Mouse (Mus musculus) macrophage (primary cell): ENCODE results near the gene Ube2l6. TPM values are rescaled to one million over a fixed set of nuclear protein-coding genes. Genes with fewer than 3 reads are reported as not detected.
A peak's percentile ranks its signal among the peaks of the same experiment; 100 is the strongest.

Experiments used
- H3K27ac ChIP-seq: fragments of 350-480 bp; formaldehyde crosslinking; 2 replicates; pipeline ENCODE4 v1.9.0; 2021
- H3K36me3 ChIP-seq: fragments of 350-480 bp; formaldehyde crosslinking; 2 replicates; pipeline ENCODE4 v1.9.0; 2021; ENCODE audit errors: inconsistent target
- H3K4me3 ChIP-seq: fragments of 350-480 bp; formaldehyde crosslinking; 2 replicates; pipeline ENCODE4 v1.9.0; 2021; ENCODE audit errors: inconsistent target
- H3K79me2 ChIP-seq: fragments of 350-480 bp; formaldehyde crosslinking; 2 replicates; pipeline ENCODE4 v1.9.0; 2021; ENCODE audit errors: inconsistent target
- WGBS: methylation state at CpG from one replicate; pipeline ENCODE4 v1.1.7; 2026; ENCODE audit warnings: inconsistent platforms; ENCODE audit not compliant: missing documents; 5-methylcytosine and 5-hydroxymethylcytosine counted together
- polyA plus RNA-seq: library from polyadenylated mRNA; stranded (reverse); fragments of 250-400 nt; gene quantifications from 3 replicates; pipeline ENCODE4 v1.2.4, GENCODE M21; 2018; ENCODE audit warnings: inconsistent platforms
- total RNA-seq, 78 experiments: library from RNA; depleted of rRNA; stranded (reverse); fragments of 250-400 nt; gene quantifications; 1 replicate in 9 of 78; 2 replicates in 24 of 78; 3 replicates in 43 of 78; 4 replicates in 2 of 78; pipeline ENCODE4 v1.2.4; 2018; ENCODE audit warnings: inconsistent platforms in 56 of 78

The Ube2l6 gene
- total RNA-seq (2018; cell fraction: chromatin; rRNA removed) = 10 to 100 TPM in 24 of 26 experiments, 1 to 10 TPM in 2; 3.9 to 92.3 (median 46.7) TPM
- 100 to 1,000 TPM in 22 of 26 experiments, 10 to 100 TPM in 4; 83.2 to 417 (median 233) TPM for total RNA-seq (2018; cell fraction: cytosol; rRNA removed)
- total RNA-seq (2018; cell fraction: nucleus; rRNA removed) = 100 to 1,000 TPM in 14 of 26 experiments, 10 to 100 TPM in 12; 33.9 to 328 (median 145) TPM
- polyA plus RNA-seq = 74.5 to 138 TPM (median 98.4 TPM) in 3 replicates

DNA sequence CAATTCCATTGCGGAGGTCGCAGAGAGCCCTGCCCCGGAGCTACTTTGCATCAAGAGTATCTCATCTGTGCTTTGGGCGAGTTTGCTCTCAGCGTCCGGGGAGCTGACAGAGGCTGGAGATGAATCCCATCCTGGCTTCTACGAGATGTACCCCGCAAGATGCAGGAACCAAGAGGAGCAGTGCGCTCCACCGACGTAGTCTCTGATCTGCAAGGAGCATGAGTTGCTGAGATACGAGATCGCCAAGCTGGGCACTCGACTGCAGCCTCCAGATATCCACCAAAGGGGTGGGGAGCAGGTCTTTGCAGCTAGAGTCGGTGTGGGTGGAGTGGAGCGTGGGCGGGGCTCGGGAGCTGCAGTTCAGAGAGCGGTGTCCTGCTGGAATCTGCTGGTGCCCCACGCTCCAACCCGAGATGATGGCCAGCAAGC lies at the start of gene Ube2l6:
Gene Ube2l6, plus strand, starts transcription at position 336 of the 429 bp plus-strand sequence.
- Histone ChIP-seq H3K79me2 (peaks cover 31% of the 10 kb centered on the region), H3K36me3 (peaks cover 16% of the 10 kb centered on the region), H3K4me3 (peak within 1 kb of the TSS; percentile 83), H3K27ac (peak within 1 kb of the TSS; percentile 80)
- WGBS = 0% methylated on average over 21 of the region's 21 CpGs

- Histone ChIP-seq H3K4me3 (no peak overlapping the region), H3K27ac (no peak overlapping the region), H3K79me2 (no peaks in the 10 kb centered on the region), H3K36me3 (no peaks in the 10 kb centered on the region)
- 86% methylated on average over 6 of the region's 6 CpGs for WGBS
Observed at GRCm38 (mm10) chr2:84750115-84750514, 48.5 kb upstream of the Ube2l6 start.

GRCm38 (mm10) chr2:84756245-84756644 lies 42.4 kb upstream of the Ube2l6 start:
- no peak overlapping the region for H3K4me3 ChIP-seq
- H3K36me3 ChIP-seq = no peaks in the 10 kb centered on the region
- 90% methylated on average over 5 of the region's 5 CpGs for WGBS
- H3K27ac ChIP-seq = no peak overlapping the region
- no peaks in the 10 kb centered on the region for H3K79me2 ChIP-seq

GRCm38 (mm10) chr2:84757026-84757682 lies 41.5 kb upstream of the Ube2l6 start:
- H3K79me2 ChIP-seq = no peaks in the 10 kb centered on the region
- H3K4me3 ChIP-seq = no peak overlapping the region
- whole genome bisulfite sequencing = 64% methylated on average over 7 of the region's 7 CpGs
- no peaks in the 10 kb centered on the region for H3K36me3 ChIP-seq
- no peak overlapping the region for H3K27ac ChIP-seq

- no peak overlapping the region for H3K27ac ChIP-seq
- WGBS = 16% methylated on average over 2 of the region's 2 CpGs
- no peaks in the 10 kb centered on the region for H3K36me3 ChIP-seq
- H3K4me3 ChIP-seq = no peak overlapping the region
- no peaks in the 10 kb centered on the region for H3K79me2 ChIP-seq
Observed at GRCm38 (mm10) chr2:84758542-84759127, 40.0 kb upstream of the Ube2l6 start.

DNA sequence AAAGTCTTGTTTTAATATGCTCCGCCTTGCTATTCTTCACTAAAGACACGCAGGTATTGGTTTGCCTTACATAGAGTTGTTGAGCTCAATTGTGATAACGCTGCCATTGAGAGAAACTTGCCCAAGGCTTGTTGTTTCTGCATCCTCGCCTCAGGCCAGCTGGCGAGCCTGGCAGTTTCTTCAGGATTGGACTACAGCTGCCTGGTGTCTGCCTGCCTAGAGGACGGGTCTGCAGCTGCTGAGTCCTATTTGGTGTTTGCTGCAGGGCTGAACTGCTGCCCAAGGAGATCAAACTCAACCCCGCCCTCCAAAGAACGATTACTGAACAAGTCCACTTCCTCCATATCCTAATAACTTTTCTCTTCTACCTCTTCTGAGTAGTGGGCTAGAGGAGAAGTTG lies 37.9 kb upstream of the Ube2l6 start:
- no peak overlapping the region for H3K4me3 ChIP-seq
- H3K79me2 ChIP-seq = no peaks in the 10 kb centered on the region
- no peak overlapping the region for H3K27ac ChIP-seq
- 77% methylated on average over 8 of the region's 8 CpGs for WGBS
- no peaks in the 10 kb centered on the region for H3K36me3 ChIP-seq

DNA sequence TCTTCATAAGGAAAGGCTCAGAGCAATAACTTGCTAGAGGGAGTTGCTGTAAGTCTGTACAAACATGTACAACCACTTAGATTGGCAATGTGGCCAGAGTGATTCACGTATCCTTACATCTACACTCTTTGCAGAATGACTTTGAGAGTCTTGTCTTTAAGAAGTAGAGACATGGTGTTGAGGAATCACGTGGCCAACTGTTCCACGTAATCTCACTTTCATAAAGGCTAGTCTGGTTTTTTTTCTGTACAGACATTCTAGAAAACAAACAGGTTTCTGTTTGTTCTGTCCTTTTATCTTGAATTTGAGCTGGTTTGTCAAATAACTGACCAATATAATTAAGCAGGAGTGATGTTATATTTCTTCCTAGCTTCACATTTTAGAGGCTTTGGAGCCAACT lies 37.3 kb upstream of the Ube2l6 start:
- Histone ChIP-seq H3K27ac (no peak overlapping the region), H3K79me2 (no peaks in the 10 kb centered on the region), H3K4me3 (no peak overlapping the region), H3K36me3 (no peaks in the 10 kb centered on the region)
- WGBS = 91% methylated on average over 3 of the region's 3 CpGs

DNA sequence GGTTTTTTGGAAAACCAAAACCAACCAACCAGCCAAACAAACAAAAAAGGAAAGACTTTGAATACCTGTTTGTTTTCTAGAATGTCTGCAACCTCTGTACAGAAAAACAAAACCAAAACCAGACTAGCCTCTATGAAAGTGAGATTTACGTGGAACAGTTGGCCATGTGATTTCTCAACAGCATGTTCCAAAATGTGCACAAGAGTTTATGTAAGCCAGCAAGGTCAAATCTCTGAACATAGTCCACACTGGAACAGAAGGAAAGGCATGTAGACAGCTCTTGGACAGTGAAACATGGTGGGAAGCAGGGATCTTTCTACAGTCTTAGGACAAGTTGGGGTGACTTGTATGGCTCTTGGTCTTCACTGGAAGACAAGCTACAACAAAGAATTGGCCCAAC lies 36.8 kb upstream of the Ube2l6 start:
- Histone ChIP-seq H3K4me3 (no peak overlapping the region), H3K79me2 (no peaks in the 10 kb centered on the region), H3K36me3 (no peaks in the 10 kb centered on the region), H3K27ac (no peak overlapping the region)
- WGBS = 70% methylated on average over 1 of the region's 1 CpGs

DNA sequence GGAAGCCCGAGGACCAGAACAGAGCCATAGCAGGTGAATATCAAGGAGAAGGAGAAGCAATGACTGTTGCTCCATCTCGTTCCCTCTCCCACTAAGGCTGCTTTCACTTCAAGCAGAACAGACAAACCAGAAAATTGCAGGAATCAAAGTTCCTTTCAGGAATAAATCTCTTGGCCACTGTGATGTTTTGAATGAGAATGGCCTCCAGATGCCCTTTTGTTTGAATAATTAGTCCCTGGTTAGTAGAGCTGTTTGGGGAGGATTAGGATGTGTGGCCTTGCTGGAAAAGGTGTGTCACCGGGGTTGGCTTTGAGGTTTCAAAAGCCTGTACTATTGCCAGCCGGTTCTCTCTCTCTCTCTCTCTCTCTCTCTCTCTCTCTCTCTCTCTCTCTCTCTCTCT lies 36.3 kb upstream of the Ube2l6 start:
- Histone ChIP-seq H3K27ac (no peak overlapping the region), H3K4me3 (no peak overlapping the region), H3K79me2 (no peaks in the 10 kb centered on the region), H3K36me3 (no peaks in the 10 kb centered on the region)
- WGBS = 67% methylated on average over 4 of the region's 4 CpGs

- WGBS = 50% methylated on average over 1 of the region's 1 CpGs
- Histone ChIP-seq H3K79me2 (no peaks in the 10 kb centered on the region), H3K4me3 (no peak overlapping the region), H3K36me3 (no peaks in the 10 kb centered on the region), H3K27ac (no peak overlapping the region)
Observed at GRCm38 (mm10) chr2:84762818-84763217, 35.8 kb upstream of the Ube2l6 start.

DNA sequence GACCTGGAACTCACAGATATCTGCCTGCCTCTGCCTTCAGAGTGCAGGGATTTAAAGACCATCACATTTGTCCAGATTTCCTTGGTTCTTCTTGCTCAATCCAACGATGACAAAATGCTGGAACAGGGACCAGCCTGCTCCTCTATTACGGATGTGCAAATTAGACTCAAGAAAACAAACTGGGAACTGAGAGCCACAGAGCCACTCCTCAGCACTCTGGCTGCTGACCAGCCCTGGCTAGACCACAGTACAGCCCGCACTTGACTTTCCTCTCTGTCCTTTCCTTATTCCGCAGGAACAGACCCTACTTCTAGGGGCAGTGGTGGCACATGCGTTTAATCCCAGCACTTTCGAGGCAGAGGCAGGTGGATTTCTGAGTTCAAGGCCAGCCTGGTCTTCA lies 28.1 kb upstream of the Ube2l6 start:
- H3K79me2 ChIP-seq = no peaks in the 10 kb centered on the region
- H3K36me3 ChIP-seq = no peaks in the 10 kb centered on the region
- H3K4me3 ChIP-seq = no peak overlapping the region
- WGBS = 70% methylated on average over 6 of the region's 6 CpGs
- H3K27ac ChIP-seq = no peak overlapping the region

DNA sequence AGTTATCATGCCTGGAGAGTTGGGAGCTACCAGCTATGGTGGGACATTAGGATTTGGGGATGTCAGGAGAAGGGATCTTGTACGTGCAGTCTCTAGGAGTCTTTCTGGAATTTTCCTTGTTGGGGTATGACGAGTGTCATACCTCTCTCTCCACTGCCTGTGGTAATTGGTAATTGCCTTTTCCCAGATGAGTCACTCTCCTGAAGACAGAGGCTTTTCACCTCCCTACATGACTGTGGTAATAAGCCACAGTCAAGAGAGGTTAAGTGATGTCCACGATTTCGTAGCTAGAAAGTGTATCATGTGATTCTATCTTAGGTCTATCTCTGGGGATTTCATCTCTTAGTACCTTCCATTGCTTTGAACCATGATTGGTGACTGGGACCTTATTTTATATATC lies 26.2 kb upstream of the Ube2l6 start:
- WGBS = 85% methylated on average over 4 of the region's 4 CpGs
- Histone ChIP-seq H3K36me3 (no peaks in the 10 kb centered on the region), H3K79me2 (no peaks in the 10 kb centered on the region), H3K4me3 (no peak overlapping the region), H3K27ac (no peak overlapping the region)

GRCm38 (mm10) chr2:84773195-84773594 lies 25.4 kb upstream of the Ube2l6 start:
- Histone ChIP-seq H3K36me3 (no peaks in the 10 kb centered on the region), H3K4me3 (no peak overlapping the region), H3K27ac (no peak overlapping the region), H3K79me2 (no peaks in the 10 kb centered on the region)
- WGBS = 90% methylated on average over 5 of the region's 5 CpGs

DNA sequence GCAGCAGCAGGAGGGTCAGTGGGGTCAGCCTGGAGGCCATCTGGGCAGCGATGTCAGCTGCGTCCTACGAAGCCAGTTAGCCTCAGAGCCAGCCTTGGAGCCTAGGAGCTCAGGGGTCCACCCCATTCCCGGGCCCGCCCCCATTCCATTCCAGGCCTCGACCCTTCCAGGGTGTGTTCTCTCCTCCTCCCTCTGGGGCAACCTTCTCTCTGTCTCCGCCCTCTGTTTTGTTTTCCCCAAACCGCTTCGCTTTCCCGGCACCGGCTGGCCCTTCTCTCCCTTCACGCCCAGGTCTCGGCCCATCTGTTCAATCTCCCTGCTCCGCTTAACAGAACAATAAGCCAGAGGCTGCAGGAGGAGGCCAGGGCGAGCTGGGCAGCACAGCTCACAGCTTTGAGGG lies 23.9 kb upstream of the Ube2l6 start:
- no peaks in the 10 kb centered on the region for H3K36me3 ChIP-seq
- WGBS = 75% methylated on average over 7 of the region's 15 CpGs
- H3K4me3 ChIP-seq = no peak overlapping the region
- no peak overlapping the region for H3K27ac ChIP-seq
- no peaks in the 10 kb centered on the region for H3K79me2 ChIP-seq

DNA sequence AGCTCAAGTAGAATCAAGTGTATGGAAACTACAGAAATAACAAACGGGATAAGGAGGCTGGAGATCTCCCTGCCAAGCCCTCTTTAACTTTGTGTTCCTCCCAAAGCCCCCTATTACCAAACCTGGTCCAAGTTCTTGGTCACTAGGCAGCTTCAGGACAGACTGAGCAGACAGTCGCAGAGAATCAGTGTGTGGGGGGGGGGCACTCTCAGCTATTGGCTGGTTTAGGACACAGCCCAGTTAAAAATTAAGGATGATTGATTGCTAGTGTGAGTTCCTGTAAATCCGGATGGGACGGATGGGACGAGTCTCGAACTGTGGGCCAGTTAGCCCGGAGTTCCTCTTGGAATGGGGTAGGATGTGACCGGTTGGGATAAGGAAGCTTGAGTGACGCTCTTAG lies 23.4 kb upstream of the Ube2l6 start, which contains the start of gene Serping1:
Gene Serping1, minus strand, starts transcription at position 204 of the 400 bp plus-strand sequence.
- 91% methylated on average over 7 of the region's 9 CpGs for WGBS
- H3K79me2 ChIP-seq = no peaks in the 10 kb centered on the region
- no peak within 1 kb of the TSS for H3K27ac ChIP-seq
- no peaks in the 10 kb centered on the region for H3K36me3 ChIP-seq
- no peak within 1 kb of the TSS for H3K4me3 ChIP-seq
